Mouse (Mus musculus): ENCODE measurements around the gene Reg1.

- TF ChIP-seq CTCF (IDR thresholded peaks at IDR 0.05; ENCODE audit: low read depth, low read length) (no peak), GATA1 (IDR thresholded peaks at IDR 0.05; ENCODE audit: borderline replicate concordance, low read length) (no peak), TAL1 (conservative IDR thresholded peaks at IDR 0.05; ENCODE audit: low read depth, low read length) (no peak)
Observed at GRCm38 (mm10) chr6:78385609-78386008, 36.9 kb upstream of the Reg1 start.

Data from G1E (cell line).